Mouse (Mus musculus) activated CD4-positive, CD25-positive, alpha-beta regulatory T cell (primary cell): ENCODE measurements around the gene Lemd1. TPM values are rescaled to one million over a fixed set of nuclear protein-coding genes. Genes with fewer than 3 reads are reported as not detected.

ENCODE experiments used
- polyA plus RNA-seq, 2 experiments: library from polyadenylated mRNA; unstranded; fragments of 100-300 nt; shearing (Covaris generic); gene quantifications; one replicate each; pipeline ENCODE4 v1.2.1; 2017

Gene Lemd1
- under 1 TPM in 1 of 2 experiments, not detected in 1; 0.25 TPM for polyA plus RNA-seq

GRCm38 (mm10) chr1:132191093-132191785, at the start of gene Lemd1, which contains the start of gene AC124108.1:
Lemd1 (plus strand) TSS chr1:132191431.
AC124108.1 (plus strand) TSS chr1:132191457.

GRCm38 (mm10) chr1:132229667-132230066, 38.4 kb downstream of the Lemd1 start, which contains the start of gene Gm10188:
Gm10188 (minus strand) TSS chr1:132229767.

GRCm38 (mm10) chr1:132298425-132298800, 107.2 kb downstream of the Lemd1 start, which contains the start of gene Klhdc8a:
Klhdc8a (plus strand) TSS chr1:132298626.

Other genes with a start within 250 kb of the Lemd1 start
- gene Slc45a3, start 228.5 kb upstream of the Lemd1 start, polyA plus RNA-seq, result 1 to 10 TPM; 1.1 to 1.4 TPM
- gene Elk4, start 183.8 kb upstream of the Lemd1 start, polyA plus RNA-seq, result 10 to 100 TPM; 84.0 to 94.1 TPM
- 10 to 100 TPM; 81.3 to 88.4 TPM for gene Mfsd4a, start 123.4 kb upstream of the Lemd1 start, polyA plus RNA-seq
- not detected for gene Cdk18, start 51.7 kb upstream of the Lemd1 start, polyA plus RNA-seq
- gene AC124108.1, start within 50 bp of the Lemd1 start, polyA plus RNA-seq, result not detected
- not detected for gene Gm10188, start 38.3 kb downstream of the Lemd1 start, polyA plus RNA-seq
- gene Klhdc8a, start 107.2 kb downstream of the Lemd1 start, polyA plus RNA-seq, result not detected
- gene Nuak2, start 124.7 kb downstream of the Lemd1 start, polyA plus RNA-seq, result 1 to 10 TPM; 3.4 to 3.6 TPM
- gene Tmcc2, start 199.8 kb downstream of the Lemd1 start, polyA plus RNA-seq, result under 1 TPM; 0.92 TPM
- 1 to 10 TPM; 5.3 to 6.7 TPM for gene Dstyk, start 226.1 kb downstream of the Lemd1 start, polyA plus RNA-seq